Mouse (Mus musculus) embryonic facial prominence, embryonic 12.5 days (tissue): ENCODE results near the gene Arhgap23. TPM values are rescaled to one million over a fixed set of nuclear protein-coding genes. Genes with fewer than 3 reads are reported as not detected.

Source experiments
- ATAC-seq: fragments of 200-750 bp; cut with Nextera tagmentation; 2 replicates; pipeline ENCODE4 v1.8.0; 2017; ENCODE audit not compliant: insufficient number of reproducible peaks, insufficient read depth, low FRiP score, low TSS enrichment
- H3K27ac ChIP-seq: fragments of 300-500 bp; sonication (generic); 2 replicates; pipeline ENCODE4 v1.5.1; 2016; ENCODE audit warnings: mild to moderate bottlenecking
- H3K27me3 ChIP-seq: fragments of 300-500 bp; sonication (generic); 2 replicates; pipeline ENCODE4 v1.6.1; 2016; ENCODE audit warnings: mild to moderate bottlenecking, moderate library complexity
- H3K36me3 ChIP-seq: fragments of 300-500 bp; sonication (generic); 2 replicates; pipeline ENCODE4 v1.6.1; 2016; ENCODE audit warnings: mild to moderate bottlenecking
- H3K4me1 ChIP-seq: fragments of 300-500 bp; sonication (generic); 2 replicates; pipeline ENCODE4 v1.6.1; 2016
- H3K4me2 ChIP-seq: fragments of 300-500 bp; sonication (generic); replicated peaks from 2 replicates; pipeline ENCODE4 v1.6.1; 2016; ENCODE audit warnings: mild to moderate bottlenecking, moderate library complexity
- H3K4me3 ChIP-seq: fragments of 300-500 bp; sonication (generic); 2 replicates; pipeline ENCODE4 v1.5.1; 2016; ENCODE audit warnings: mild to moderate bottlenecking
- H3K9ac ChIP-seq: fragments of 300-500 bp; sonication (generic); 2 replicates; pipeline ENCODE4 v1.6.1; 2016; ENCODE audit warnings: mild to moderate bottlenecking, moderate library complexity
- H3K9me3 ChIP-seq: fragments of 300-500 bp; sonication (generic); 2 replicates; pipeline ENCODE4 v1.6.1; 2016; ENCODE audit warnings: mild to moderate bottlenecking, moderate library complexity
- WGBS: fragments of 180-500 bp; shearing (Covaris S2); methylation state at CpG from one replicate; pipeline ENCODE4 v1.1.7; 2016; 5-methylcytosine and 5-hydroxymethylcytosine counted together
- polyA plus RNA-seq: library from polyadenylated mRNA; unstranded; fragments of >200 nt; fragmentation: Nextera tagmentation; extraction: Ambion mirVana; gene quantifications from 2 replicates; pipeline ENCODE4 v1.2.1, GENCODE M21; 2016

Arhgap23 gene
- 8.5 and 10.1 TPM in 2 replicates for polyA plus RNA-seq

DNA sequence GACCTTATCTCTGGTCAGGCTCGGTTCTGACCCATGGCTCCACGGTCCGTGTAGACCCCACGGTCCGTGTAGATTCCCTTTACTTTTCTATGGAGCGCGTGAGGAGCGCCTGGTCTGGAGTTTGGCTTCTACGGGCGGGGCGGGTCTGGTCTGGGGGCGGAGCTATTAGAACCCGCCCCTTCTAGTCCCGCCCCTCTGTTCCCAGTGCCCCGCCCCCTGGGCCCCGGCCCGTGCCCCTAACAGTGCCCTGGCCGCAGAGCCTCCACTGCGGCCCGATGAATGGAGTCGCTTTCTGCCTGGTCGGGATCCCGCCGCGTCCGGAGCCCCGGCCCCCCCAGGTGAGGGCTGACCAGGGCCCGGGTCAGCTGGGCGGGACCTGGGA is at the start of gene Arhgap23:
TSS of gene Arhgap23 (plus strand) at position 204 of the 382 bp plus-strand sequence.
- peaks cover 28% of the 10 kb centered on the region for H3K4me1 ChIP-seq
- peak within 1 kb of the TSS; percentile 79 for H3K27ac ChIP-seq
- WGBS, result under 1% methylated on average over 29 of the region's 29 CpGs
- no peaks in the 10 kb centered on the region for H3K36me3 ChIP-seq
- peak within 1 kb of the TSS; percentile 86 for H3K4me3 ChIP-seq
- peak within 1 kb of the TSS; percentile 81 for H3K4me2 ChIP-seq
- H3K9ac ChIP-seq, result peak within 1 kb of the TSS; percentile 83
- peak; percentile 24 for ATAC-seq
- H3K9me3 ChIP-seq, result no peaks in the 10 kb centered on the region
- no peaks in the 10 kb centered on the region for H3K27me3 ChIP-seq

DNA sequence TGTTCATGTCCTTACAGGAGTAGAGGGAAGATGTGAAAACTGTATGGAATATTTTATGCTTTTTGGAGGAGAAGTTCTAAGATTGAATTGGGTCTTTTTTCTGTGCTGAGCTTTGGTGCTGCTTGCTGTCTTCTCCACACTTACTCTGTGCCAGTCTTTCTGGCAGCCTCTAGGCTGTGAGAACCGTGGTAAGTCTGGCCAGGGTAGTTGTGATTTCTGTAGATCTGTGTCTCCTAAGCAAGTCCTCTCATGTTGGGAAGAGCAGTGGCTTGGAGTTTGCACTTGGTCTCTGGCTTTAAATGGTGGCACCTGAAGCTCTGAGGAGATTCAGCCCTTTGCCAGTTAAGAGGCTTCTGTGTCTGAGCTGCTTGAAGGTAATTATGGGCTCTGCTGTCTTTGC is 49.8 kb upstream of the Arhgap23 start:
- Histone ChIP-seq H3K9ac (peak overlapping the region; percentile 29; the same call in 1 of the 2 replicates), H3K27ac (no peak overlapping the region), H3K4me1 (peaks cover 25% of the 10 kb centered on the region), H3K9me3 (no peaks in the 10 kb centered on the region), H3K27me3 (no peaks in the 10 kb centered on the region), H3K4me2 (0 out of 2 replicates have a peak overlapping the region, but pooled peaks have one; percentile 90), H3K36me3 (no peaks in the 10 kb centered on the region), H3K4me3 (no peak overlapping the region)
- no peak for ATAC-seq
- WGBS, result 69% methylated on average over 1 of the region's 1 CpGs

DNA sequence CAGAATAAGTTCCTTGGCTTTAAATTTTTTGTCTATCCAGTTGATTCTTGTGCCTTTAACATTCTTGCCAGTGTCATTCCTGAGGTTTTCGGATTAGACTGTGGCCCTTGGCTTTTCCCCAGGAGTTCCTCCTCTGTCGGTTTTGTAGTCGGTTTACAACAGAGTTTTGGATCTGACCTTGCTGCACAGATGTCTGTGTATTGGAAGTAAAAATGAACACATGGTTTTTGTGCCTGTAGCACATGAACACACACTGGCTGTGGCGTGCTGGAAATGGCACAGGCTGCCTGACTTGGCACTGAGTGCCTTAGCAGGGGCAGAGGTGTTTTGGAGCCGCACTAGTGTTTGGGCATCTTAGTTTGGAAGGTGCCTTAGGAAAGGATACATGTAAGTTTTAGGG is 46.8 kb upstream of the Arhgap23 start:
- ATAC-seq, result no peak
- Histone ChIP-seq H3K4me1 (peaks cover 26% of the 10 kb centered on the region), H3K9ac (no peak overlapping the region), H3K4me2 (no peak overlapping the region), H3K9me3 (no peaks in the 10 kb centered on the region), H3K4me3 (no peak overlapping the region), H3K27me3 (no peaks in the 10 kb centered on the region), H3K27ac (no peak overlapping the region), H3K36me3 (no peaks in the 10 kb centered on the region)
- 86% methylated on average over 5 of the region's 5 CpGs for WGBS

DNA sequence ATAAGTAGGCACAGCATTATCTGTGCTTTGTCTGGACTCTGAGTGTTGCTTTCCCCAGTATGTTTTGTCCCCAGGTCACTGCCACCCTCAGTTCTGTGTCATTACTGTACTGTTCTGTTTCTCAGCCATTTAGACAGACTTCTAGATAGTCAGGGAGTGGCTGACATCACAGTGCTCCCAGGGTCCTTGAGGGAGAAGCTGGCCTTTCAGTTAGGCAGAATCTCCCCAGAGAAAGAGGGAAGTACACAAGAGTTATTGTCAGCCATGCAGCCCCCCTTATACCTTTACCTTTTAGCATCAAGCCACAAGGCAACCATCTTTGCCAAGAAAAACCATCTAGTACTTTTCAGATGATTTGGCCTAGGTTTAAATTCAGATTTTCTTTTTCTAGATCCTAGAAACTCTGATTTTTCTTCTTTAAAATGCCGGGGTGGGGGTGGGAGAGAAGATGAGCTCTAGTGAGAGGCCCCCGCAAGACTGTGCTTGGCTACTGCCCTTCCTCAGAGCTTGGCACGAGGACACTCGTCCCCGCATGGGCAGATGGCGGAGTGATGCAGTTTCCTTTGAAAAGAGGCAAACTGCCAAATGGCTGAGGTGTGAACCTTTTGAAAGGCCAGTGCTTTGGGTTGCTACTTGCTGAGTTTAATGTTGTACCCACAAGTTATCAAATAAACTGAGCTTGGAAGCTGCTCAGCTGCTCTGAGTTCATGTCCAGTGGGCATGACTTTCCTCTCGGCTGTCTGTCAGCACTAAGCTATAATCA is 44.8 kb upstream of the Arhgap23 start:
- Histone ChIP-seq H3K9me3 (no peaks in the 10 kb centered on the region), H3K27ac (no peak overlapping the region), H3K27me3 (no peaks in the 10 kb centered on the region), H3K9ac (no peak overlapping the region), H3K4me3 (no peak overlapping the region), H3K4me1 (peaks cover 6% of the 10 kb centered on the region), H3K4me2 (no peak overlapping the region), H3K36me3 (peaks cover 11% of the 10 kb centered on the region)
- ATAC-seq, result no peak
- 89% methylated on average over 7 of the region's 7 CpGs for WGBS

DNA sequence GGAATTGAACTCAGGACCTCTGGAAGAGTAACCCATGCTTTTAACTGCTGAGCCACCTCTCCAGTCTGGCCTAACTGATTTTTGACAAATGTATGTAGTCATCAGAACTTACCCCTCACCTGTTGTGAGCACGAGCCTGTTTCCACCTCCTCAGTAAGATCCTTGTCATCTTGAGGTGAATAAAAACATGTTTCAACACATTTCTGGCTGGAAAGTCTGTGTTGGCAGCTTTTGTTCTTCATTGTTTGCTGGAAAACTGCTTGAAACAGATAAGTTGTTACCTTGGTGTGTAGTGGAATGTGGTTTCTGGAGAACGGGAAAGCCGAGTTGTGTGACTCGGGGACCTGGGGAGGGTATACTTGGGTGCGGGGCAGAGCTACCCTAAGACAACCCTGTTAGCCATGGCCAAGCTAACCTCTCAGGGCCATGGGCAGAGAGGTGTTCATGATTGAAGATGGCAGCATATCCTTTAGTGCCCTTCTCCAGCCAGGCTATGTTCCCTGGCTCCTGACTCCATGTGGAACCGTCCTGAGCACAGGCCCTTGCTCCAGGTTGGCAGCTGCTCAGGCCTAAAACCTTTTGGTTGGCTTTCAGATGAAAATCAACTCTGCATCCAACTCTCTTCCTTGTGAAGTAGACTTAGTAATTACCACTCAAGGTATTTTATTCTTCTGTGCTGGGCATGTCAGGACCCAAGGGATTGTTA is 43.0 kb upstream of the Arhgap23 start:
- H3K27ac ChIP-seq, result no peak overlapping the region
- WGBS, result 84% methylated on average over 6 of the region's 6 CpGs

DNA sequence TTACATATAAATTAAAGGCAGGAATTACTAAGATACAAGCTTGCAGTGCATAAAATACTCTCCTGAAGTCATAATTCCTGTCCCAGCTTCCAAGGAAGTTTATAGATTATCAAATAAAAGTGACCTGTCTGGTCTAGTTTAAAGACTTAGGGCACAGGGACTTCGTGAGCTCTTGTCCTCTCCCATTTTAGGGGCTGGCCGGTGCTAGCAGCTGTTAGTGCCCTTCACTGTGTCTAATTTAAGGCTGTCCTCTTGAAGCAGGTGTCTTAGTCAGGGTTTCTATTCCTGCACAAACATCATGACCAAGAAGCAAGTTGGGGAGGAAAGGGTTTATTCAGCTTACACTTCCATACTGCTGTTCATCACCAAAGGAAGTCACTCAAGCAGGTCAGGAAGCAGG is 41.9 kb upstream of the Arhgap23 start:
- Histone ChIP-seq H3K9ac (no peak overlapping the region), H3K9me3 (no peaks in the 10 kb centered on the region), H3K4me2 (no peak overlapping the region), H3K36me3 (peaks cover 36% of the 10 kb centered on the region), H3K27ac (no peak overlapping the region), H3K4me3 (no peak overlapping the region), H3K27me3 (no peaks in the 10 kb centered on the region), H3K4me1 (0 out of 2 replicates have a peak, but pooled peaks cover 3% of the 10 kb centered on the region)
- ATAC-seq, result no peak
- WGBS, result 91% methylated on average over 2 of the region's 2 CpGs

More for the DNA sequence above, 43.0 kb upstream of the Arhgap23 start:
- 0 out of 2 replicates have a peak, but pooled peaks cover 3% of the 10 kb centered on the region for H3K4me1 ChIP-seq
- H3K9me3 ChIP-seq, result no peaks in the 10 kb centered on the region
- ATAC-seq, result no peak
- no peak overlapping the region for H3K9ac ChIP-seq
- no peak overlapping the region for H3K4me3 ChIP-seq
- no peak overlapping the region for H3K4me2 ChIP-seq
- no peaks in the 10 kb centered on the region for H3K27me3 ChIP-seq
- H3K36me3 ChIP-seq, result peaks cover 25% of the 10 kb centered on the region

DNA sequence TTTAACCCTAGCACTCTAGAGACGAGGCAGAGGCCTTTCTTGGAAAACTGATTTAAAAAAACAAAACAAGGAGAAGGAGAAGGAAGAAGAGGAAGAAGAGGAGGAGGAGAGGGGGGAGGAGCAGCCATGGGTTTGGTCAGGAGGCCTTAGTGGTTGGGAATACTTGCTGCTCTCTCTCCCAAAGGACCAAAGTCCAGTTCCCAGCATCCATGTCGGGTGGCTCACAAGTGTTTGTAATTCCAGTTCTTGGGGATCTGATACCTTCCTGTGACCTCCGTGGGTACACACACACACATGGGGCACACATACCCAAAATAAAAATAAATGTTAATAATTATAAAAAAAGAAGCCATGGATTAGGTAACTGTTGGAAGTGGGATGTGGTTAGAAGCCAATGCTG is 35.3 kb upstream of the Arhgap23 start:
- H3K4me3 ChIP-seq, result no peak overlapping the region
- ATAC-seq, result no peak
- H3K4me1 ChIP-seq, result no peaks in the 10 kb centered on the region
- H3K9me3 ChIP-seq, result no peaks in the 10 kb centered on the region
- 74% methylated on average over 3 of the region's 3 CpGs for WGBS
- no peak overlapping the region for H3K9ac ChIP-seq
- peaks cover 55% of the 10 kb centered on the region for H3K36me3 ChIP-seq
- H3K27ac ChIP-seq, result no peak overlapping the region
- H3K27me3 ChIP-seq, result no peaks in the 10 kb centered on the region
- no peak overlapping the region for H3K4me2 ChIP-seq

DNA sequence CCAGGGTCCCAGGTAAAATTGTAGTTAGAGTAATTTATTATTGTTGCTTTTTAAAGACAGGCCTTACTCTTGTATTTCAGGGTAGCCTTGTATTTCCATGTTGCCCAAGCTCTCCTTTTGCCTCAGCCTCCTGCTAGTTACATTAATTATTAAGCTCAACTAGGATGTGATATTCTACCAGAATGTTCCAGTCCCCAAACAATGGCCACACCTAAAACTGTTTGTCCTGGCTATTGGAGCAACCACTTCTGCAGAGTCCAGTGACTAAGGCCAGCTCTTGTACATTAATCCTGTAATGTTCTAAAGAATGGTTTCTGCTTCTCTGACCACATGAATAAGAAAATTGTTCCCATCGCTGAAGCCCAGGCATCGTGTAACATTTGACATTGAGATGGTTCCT is 32.3 kb upstream of the Arhgap23 start:
- H3K27ac ChIP-seq, result no peak overlapping the region
- no peak for ATAC-seq
- no peaks in the 10 kb centered on the region for H3K4me1 ChIP-seq
- H3K4me3 ChIP-seq, result no peak overlapping the region
- no peak overlapping the region for H3K9ac ChIP-seq
- H3K36me3 ChIP-seq, result peaks cover 39% of the 10 kb centered on the region
- H3K4me2 ChIP-seq, result no peak overlapping the region
- H3K9me3 ChIP-seq, result no peaks in the 10 kb centered on the region
- no peaks in the 10 kb centered on the region for H3K27me3 ChIP-seq
- WGBS, result 96% methylated on average over 2 of the region's 2 CpGs

DNA sequence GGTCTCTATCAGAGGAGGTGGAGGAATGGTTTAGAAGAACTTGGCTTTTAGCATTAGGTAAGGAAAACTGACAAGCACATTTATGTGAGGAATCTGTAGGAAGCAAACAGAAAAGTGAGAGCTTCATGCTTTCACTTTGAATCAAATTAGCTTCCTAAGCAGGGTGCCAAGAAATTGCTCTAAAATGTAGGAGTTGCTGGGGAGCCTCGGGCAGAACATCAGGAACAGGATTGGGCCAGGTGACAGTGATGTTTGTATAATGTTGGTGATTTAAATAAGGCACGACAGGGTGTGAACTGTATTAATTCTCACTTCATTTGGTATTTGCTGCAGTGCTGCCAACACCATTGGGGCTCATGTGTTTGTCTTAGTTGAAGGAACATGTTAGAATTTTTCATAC is 31.6 kb upstream of the Arhgap23 start:
- Histone ChIP-seq H3K27ac (no peak overlapping the region), H3K9ac (no peak overlapping the region), H3K4me1 (no peaks in the 10 kb centered on the region), H3K4me2 (no peak overlapping the region), H3K9me3 (no peaks in the 10 kb centered on the region), H3K27me3 (no peaks in the 10 kb centered on the region), H3K4me3 (no peak overlapping the region), H3K36me3 (peaks cover 38% of the 10 kb centered on the region)
- ATAC-seq, result no peak
- WGBS, result 79% methylated on average over 2 of the region's 2 CpGs

DNA sequence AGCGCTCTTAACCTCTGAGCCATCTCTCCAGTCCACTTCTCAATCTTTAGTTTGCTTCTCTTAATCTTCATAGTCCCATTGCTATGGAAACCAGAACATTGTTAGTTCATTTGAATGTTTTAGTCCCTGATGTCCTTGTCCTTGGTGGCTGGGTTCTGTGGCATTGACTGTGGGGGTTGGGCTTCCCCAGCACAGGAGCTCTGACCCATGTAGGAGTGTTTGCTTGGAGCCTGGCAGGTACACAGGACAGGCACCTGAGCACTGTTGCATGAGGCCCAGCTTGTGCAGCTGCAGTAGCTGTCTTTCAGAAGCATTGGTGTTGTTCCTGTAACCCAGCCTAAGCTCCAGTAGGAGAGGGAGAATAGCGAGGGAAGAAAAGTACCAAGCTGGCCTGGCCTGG is 27.5 kb upstream of the Arhgap23 start:
- H3K4me1 ChIP-seq, result no peaks in the 10 kb centered on the region

DNA sequence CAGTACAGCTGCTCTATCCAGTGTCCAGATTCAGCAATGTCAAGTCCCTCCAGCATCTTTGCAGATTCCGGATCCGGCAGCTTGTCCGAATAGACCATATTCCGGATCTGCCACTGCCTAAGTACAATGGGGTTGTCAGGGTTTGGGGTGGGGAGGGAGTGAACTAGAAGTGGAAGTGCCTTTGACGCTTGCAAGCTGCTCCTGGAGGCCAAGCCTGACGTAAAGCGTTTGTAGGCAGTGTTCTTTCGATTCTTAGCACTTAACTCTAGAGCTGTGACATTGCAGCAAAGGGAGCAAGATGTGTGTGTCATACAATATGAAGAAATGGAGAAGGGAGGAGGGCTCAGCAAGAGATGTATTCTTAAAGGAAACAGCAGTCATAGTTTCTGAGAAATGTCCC is 26.2 kb upstream of the Arhgap23 start:
- H3K4me1 ChIP-seq, result no peaks in the 10 kb centered on the region

More for the DNA sequence above, 27.5 kb upstream of the Arhgap23 start:
- Histone ChIP-seq H3K4me2 (no peak overlapping the region), H3K9me3 (no peaks in the 10 kb centered on the region), H3K27ac (no peak overlapping the region), H3K36me3 (peaks cover 59% of the 10 kb centered on the region), H3K9ac (no peak overlapping the region), H3K27me3 (no peaks in the 10 kb centered on the region), H3K4me3 (no peak overlapping the region)
- 95% methylated on average over 2 of the region's 2 CpGs for WGBS
- no peak for ATAC-seq

DNA sequence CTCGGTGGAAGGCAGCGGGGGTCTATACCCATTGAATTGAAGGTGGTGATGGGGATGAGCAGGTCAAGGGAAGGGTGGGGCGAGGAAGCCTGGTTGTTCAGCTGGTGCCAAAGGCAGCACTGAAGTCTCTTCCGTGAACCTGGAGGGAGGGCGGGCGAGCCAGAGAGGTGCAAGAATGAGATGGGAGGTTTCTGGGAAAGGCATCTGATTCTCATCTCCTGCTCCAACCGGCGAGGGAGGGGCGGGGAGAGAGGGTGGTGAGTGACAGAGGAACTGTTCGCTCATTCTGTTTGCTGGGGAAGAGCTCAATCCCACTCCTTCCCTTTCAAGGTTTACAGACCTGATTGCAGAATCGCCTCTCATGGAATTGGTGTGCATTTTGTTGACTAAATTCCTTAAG is 21.7 kb upstream of the Arhgap23 start:
- peaks cover 78% of the 10 kb centered on the region for H3K36me3 ChIP-seq
- no peak for ATAC-seq
- no peak overlapping the region for H3K9ac ChIP-seq
- no peak overlapping the region for H3K27ac ChIP-seq
- 72% methylated on average over 11 of the region's 11 CpGs for WGBS
- H3K4me3 ChIP-seq, result no peak overlapping the region
- no peaks in the 10 kb centered on the region for H3K9me3 ChIP-seq
- no peak overlapping the region for H3K4me2 ChIP-seq
- H3K27me3 ChIP-seq, result no peaks in the 10 kb centered on the region
- no peaks in the 10 kb centered on the region for H3K4me1 ChIP-seq

More for the DNA sequence above, 26.2 kb upstream of the Arhgap23 start:
- H3K9ac ChIP-seq, result no peak overlapping the region
- no peak overlapping the region for H3K27ac ChIP-seq
- ATAC-seq, result no peak
- H3K4me3 ChIP-seq, result no peak overlapping the region
- no peak overlapping the region for H3K4me2 ChIP-seq
- no peaks in the 10 kb centered on the region for H3K27me3 ChIP-seq
- H3K9me3 ChIP-seq, result no peaks in the 10 kb centered on the region
- 90% methylated on average over 8 of the region's 8 CpGs for WGBS
- H3K36me3 ChIP-seq, result peaks cover 62% of the 10 kb centered on the region
